Mouse (Mus musculus): ENCODE results near the gene Fam228a. TPM values are rescaled to one million over a fixed set of nuclear protein-coding genes. Genes with fewer than 3 reads are reported as not detected.
"Not testable (repeated sequence)": the region's sequence is repeated elsewhere in the genome, so short reads cannot be mapped to it uniquely, and the experiment has no call there.

Fam228a gene
- polyA plus RNA-seq (2016; fragmentation: Nextera tagmentation; extraction: Ambion mirVana) = 0.63 and 0.65 TPM in 2 replicates

DNA sequence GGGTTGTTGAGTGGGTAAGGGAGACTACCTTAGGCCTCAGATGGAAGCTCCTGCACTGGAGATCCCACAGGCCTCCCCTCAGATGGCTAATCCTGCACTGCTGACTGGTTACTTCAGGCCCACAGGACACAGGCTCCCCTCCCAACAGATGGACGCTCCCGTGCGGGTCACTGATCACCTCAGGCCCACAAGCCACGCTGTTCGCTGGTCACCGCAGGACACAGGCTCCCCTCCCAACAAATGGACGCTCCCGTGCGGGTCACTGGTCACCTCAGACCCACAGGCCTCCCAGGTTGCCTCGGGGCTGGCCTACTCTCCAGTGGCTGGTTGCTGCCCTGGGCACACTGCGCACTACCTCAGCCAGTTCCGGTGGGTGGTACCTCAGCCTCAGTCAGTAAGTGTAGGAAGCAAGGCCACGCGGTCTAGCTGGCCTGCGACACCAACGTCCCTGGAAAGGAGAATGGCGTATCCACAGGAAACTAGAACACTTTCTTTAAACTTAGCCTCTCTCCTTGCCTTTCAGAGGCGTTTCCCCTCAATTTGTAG lies at the start of gene Fam228a:
Fam228a (minus strand) TSS at position 400 of the 546 bp plus-strand sequence.
- H3K4me2 ChIP-seq (replicated peaks) = no peak within 1 kb of the TSS
- no peak within 1 kb of the TSS for H3K27ac ChIP-seq (replicated peaks)
- H3K9ac ChIP-seq (replicated peaks) = no peak within 1 kb of the TSS
- H3K27me3 ChIP-seq = no peaks in the 10 kb centered on the region
- no peak for ATAC-seq (ENCODE audit: low FRiP score, low read depth)
- no peak within 1 kb of the TSS for H3K4me3 ChIP-seq
- H3K9me3 ChIP-seq = no peaks in the 10 kb centered on the region
- 79% methylated on average over 18 of the region's 18 CpGs for WGBS
- H3K4me1 ChIP-seq = no peaks in the 10 kb centered on the region
- no peaks in the 10 kb centered on the region for H3K36me3 ChIP-seq

DNA sequence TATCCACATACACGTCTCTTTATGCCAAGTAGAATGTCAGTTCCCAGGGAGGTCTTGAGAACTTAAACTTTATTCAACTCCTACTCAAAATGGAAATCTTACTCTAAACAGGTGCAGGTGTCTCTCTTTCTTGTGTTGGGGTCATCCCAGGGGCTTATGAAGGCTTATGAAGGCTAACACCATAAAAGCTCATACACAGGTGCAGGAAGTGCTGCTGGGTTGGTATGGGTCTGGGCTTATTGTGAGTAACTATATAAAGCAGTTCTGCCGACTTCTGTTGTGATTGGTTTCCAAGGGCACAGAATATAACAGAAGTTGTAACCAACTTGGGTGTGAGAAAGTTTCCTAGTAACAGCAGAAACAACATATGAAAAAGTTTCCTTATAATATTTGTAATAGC lies 46.2 kb upstream of the Fam228a start:
- WGBS = 86% methylated on average over 2 of the region's 2 CpGs
- no peaks in the 10 kb centered on the region for H3K9me3 ChIP-seq

DNA sequence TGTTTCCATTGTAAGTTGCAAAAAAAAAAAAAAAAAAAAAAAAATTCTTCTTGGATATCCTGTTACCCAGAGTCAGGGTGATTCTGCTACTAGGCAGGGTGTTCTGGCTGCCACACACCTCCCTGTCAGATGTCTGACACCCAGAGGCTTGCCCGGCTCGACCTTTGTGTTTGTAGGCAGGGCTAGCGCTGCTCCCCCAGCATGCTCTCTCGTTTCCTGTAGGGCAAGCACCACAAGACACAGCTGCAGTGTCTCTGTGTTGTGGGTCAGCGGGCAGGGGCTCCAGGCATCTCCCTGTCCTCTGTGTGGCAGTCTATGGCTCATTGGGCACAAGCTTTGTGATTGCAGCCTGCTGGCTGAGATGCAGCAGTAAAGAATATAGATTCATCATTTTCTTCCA lies 45.4 kb upstream of the Fam228a start:
- H3K4me3 ChIP-seq = no peak overlapping the region
- no peaks in the 10 kb centered on the region for H3K27me3 ChIP-seq
- H3K9me3 ChIP-seq = no peaks in the 10 kb centered on the region
- H3K27ac ChIP-seq (replicated peaks) = no peak overlapping the region
- WGBS = 64% methylated on average over 5 of the region's 5 CpGs
- no peak for ATAC-seq (ENCODE audit: low FRiP score, low read depth)
- H3K9ac ChIP-seq (replicated peaks) = no peak overlapping the region
- no peaks in the 10 kb centered on the region for H3K4me1 ChIP-seq
- no peaks in the 10 kb centered on the region for H3K36me3 ChIP-seq
- no peak overlapping the region for H3K4me2 ChIP-seq (replicated peaks)

More for the DNA sequence above, 46.2 kb upstream of the Fam228a start:
- no peaks in the 10 kb centered on the region for H3K36me3 ChIP-seq
- no peaks in the 10 kb centered on the region for H3K27me3 ChIP-seq
- H3K9ac ChIP-seq (replicated peaks) = no peak overlapping the region
- ATAC-seq (ENCODE audit: low FRiP score, low read depth) = no peak
- H3K4me2 ChIP-seq (replicated peaks) = no peak overlapping the region
- no peak overlapping the region for H3K4me3 ChIP-seq
- no peak overlapping the region for H3K27ac ChIP-seq (replicated peaks)
- H3K4me1 ChIP-seq = no peaks in the 10 kb centered on the region

- H3K36me3 ChIP-seq; H3K4me2 ChIP-seq (replicated peaks); H3K9ac ChIP-seq (replicated peaks); H3K4me1 ChIP-seq; ATAC-seq (ENCODE audit: low FRiP score, low read depth); H3K27ac ChIP-seq (replicated peaks); H3K4me3 ChIP-seq; H3K9me3 ChIP-seq; H3K27me3 ChIP-seq: not testable (repeated sequence)
- WGBS = 90% methylated on average over 9 of the region's 9 CpGs
Observed at GRCm38 (mm10) chr12:4781725-4782404, 43.6 kb upstream of the Fam228a start.

DNA sequence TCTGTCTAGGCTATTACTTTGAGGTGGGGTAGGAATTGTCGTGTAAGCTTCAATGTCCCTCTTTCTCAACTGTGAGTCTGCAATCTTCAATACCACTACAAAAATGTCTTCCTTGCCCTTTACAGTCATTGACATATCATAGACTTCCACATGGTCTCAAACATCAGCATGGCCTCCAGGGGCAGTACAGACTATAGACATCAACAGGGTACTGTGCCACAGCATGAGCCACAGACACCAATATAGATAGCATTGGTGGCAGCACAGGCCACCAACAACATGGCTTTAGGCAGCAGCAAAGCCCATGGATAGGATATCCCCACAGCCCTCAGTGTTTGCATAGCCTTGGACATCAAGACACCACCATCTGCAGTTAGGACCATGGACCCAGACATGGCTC lies 43.0 kb upstream of the Fam228a start:
- Histone ChIP-seq H3K36me3 (no peaks in the 10 kb centered on the region), H3K4me1 (no peaks in the 10 kb centered on the region), H3K4me3 (no peak overlapping the region), H3K27ac (replicated peaks) (no peak overlapping the region), H3K9ac (replicated peaks) (no peak overlapping the region), H3K27me3 (no peaks in the 10 kb centered on the region), H3K9me3 (no peaks in the 10 kb centered on the region), H3K4me2 (replicated peaks) (no peak overlapping the region)
- no peak for ATAC-seq (ENCODE audit: low FRiP score, low read depth)
- 90% methylated on average over 1 of the region's 1 CpGs for WGBS

GRCm38 (mm10) chr12:4780245-4780644 lies 42.0 kb upstream of the Fam228a start:
- Histone ChIP-seq H3K4me1 (no peaks in the 10 kb centered on the region), H3K36me3 (no peaks in the 10 kb centered on the region), H3K4me3 (no peak overlapping the region), H3K9me3 (no peaks in the 10 kb centered on the region), H3K27me3 (no peaks in the 10 kb centered on the region), H3K4me2 (replicated peaks) (no peak overlapping the region), H3K27ac (replicated peaks) (no peak overlapping the region), H3K9ac (replicated peaks) (no peak overlapping the region)
- 68% methylated on average over 2 of the region's 2 CpGs for WGBS
- no peak for ATAC-seq (ENCODE audit: low FRiP score, low read depth)

- WGBS = 90% methylated on average over 6 of the region's 6 CpGs
- no peaks in the 10 kb centered on the region for H3K4me1 ChIP-seq
- no peak overlapping the region for H3K9ac ChIP-seq (replicated peaks)
- H3K27me3 ChIP-seq = no peaks in the 10 kb centered on the region
- H3K27ac ChIP-seq (replicated peaks) = no peak overlapping the region
- no peak overlapping the region for H3K4me3 ChIP-seq
- H3K4me2 ChIP-seq (replicated peaks) = no peak overlapping the region
- H3K9me3 ChIP-seq = no peaks in the 10 kb centered on the region
- ATAC-seq (ENCODE audit: low FRiP score, low read depth) = no peak
- no peaks in the 10 kb centered on the region for H3K36me3 ChIP-seq
Observed at GRCm38 (mm10) chr12:4777734-4778133, 39.5 kb upstream of the Fam228a start.

GRCm38 (mm10) chr12:4775588-4775949 lies 37.3 kb upstream of the Fam228a start:
- H3K4me2 ChIP-seq (replicated peaks) = no peak overlapping the region
- WGBS = 84% methylated on average over 9 of the region's 9 CpGs
- H3K36me3 ChIP-seq = no peaks in the 10 kb centered on the region
- H3K9me3 ChIP-seq = no peaks in the 10 kb centered on the region
- no peaks in the 10 kb centered on the region for H3K27me3 ChIP-seq
- H3K4me3 ChIP-seq = no peak overlapping the region
- no peak for ATAC-seq (ENCODE audit: low FRiP score, low read depth)
- no peaks in the 10 kb centered on the region for H3K4me1 ChIP-seq
- no peak overlapping the region for H3K27ac ChIP-seq (replicated peaks)
- no peak overlapping the region for H3K9ac ChIP-seq (replicated peaks)

DNA sequence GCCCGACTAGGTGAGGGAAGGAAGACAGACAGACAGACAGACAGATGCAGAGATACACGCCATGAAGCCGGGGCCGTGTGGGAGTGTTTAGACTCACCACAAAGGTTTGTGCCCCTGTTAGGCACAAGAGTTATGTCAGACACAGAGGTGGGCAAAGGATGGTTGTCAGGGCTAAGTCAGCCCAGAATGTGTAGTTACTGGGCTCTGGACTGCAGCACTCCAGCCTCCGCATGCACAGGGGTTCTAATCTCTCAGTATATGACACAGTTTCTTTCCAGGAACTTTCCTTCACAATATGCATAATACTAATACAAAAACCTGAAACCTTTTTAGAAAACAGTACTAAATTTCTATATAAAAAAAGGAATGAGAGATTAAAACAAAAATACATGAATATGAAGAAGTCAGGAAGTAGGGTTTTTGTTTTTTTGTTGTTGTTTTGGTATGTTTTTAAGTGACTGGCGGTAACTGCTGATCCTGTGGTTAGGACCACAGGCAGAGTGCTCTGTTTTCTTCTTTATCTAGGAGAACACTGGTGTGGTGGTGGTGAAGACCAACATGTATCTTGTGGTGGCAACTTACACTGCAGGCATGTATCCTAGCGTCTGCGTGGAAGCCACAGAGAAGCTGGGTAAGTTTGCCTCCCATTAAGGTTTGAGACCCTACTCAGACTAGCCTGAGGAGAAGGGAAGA lies 36.8 kb upstream of the Fam228a start:
- Histone ChIP-seq H3K9me3 (no peaks in the 10 kb centered on the region), H3K4me2 (replicated peaks) (no peak overlapping the region), H3K4me3 (no peak overlapping the region), H3K9ac (replicated peaks) (no peak overlapping the region), H3K4me1 (no peaks in the 10 kb centered on the region), H3K27ac (replicated peaks) (no peak overlapping the region), H3K36me3 (no peaks in the 10 kb centered on the region), H3K27me3 (no peaks in the 10 kb centered on the region)
- WGBS = 92% methylated on average over 8 of the region's 8 CpGs
- ATAC-seq (ENCODE audit: low FRiP score, low read depth) = no peak

DNA sequence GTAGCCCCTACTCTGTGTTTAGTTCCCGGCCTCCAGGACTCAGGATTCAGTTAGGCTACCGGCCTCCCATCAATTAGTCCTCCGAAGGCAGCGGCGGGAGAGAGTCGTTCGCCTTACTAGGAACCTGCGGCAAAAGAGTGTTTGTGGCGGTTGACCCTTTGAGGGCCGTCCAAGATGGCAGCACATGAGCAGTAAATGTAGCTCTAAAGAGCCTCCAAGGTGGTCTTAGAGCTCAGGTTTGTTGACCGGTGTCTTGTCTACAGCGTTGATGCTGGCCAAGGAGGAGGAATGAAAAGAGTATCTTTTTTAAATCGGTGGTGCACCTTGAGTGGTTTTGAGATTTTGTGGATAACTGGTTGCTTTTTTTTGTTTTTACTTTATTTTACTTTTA lies 31.1 kb upstream of the Fam228a start:
- Histone ChIP-seq H3K36me3 (no peaks in the 10 kb centered on the region), H3K4me3 (peak overlapping the region; percentile 70), H3K27ac (replicated peaks) (peak overlapping the region; percentile 95), H3K9ac (replicated peaks) (peak overlapping the region; percentile 78; the same call in 1 of the 2 replicates), H3K9me3 (no peaks in the 10 kb centered on the region), H3K4me1 (peaks cover 5% of the 10 kb centered on the region; the same call in 1 of the 2 replicates), H3K27me3 (no peaks in the 10 kb centered on the region), H3K4me2 (replicated peaks) (peak overlapping the region; percentile 67)
- ATAC-seq (ENCODE audit: low FRiP score, low read depth) = peak; percentile 50; the same call in 1 of the 2 replicates
- 18% methylated on average over 13 of the region's 13 CpGs for WGBS

- Histone ChIP-seq H3K9me3 (no peaks in the 10 kb centered on the region), H3K4me2 (replicated peaks) (peak within 1 kb of the TSS; percentile 67), H3K4me3 (peak within 1 kb of the TSS; percentile 70), H3K9ac (replicated peaks) (peak within 1 kb of the TSS; percentile 78), H3K27ac (replicated peaks) (peak within 1 kb of the TSS; percentile 95), H3K36me3 (no peaks in the 10 kb centered on the region), H3K27me3 (no peaks in the 10 kb centered on the region), H3K4me1 (peaks cover 5% of the 10 kb centered on the region; the same call in 1 of the 2 replicates)
- peak; percentile 99 for ATAC-seq (ENCODE audit: low FRiP score, low read depth)
- 3% methylated on average over 60 of the region's 61 CpGs for WGBS
Observed at GRCm38 (mm10) chr12:4768492-4769332, 30.5 kb upstream of the Fam228a start, which contains the start of the genes Pfn4 and Fam228b. Pfn4 (plus strand) TSS chr12:4769022. Fam228b (minus strand) TSS chr12:4769267.

Measured in midbrain, embryonic 12.5 days (tissue).